Mouse (Mus musculus) cerebral cortex, adult 2 months (tissue): ENCODE results near the gene Soat2.

Experiments
- WGBS: fragments of 180-500 bp; shearing (Covaris S2); methylation state at CpG from one replicate; pipeline ENCODE4 v1.1.7; 2018; 5-methylcytosine and 5-hydroxymethylcytosine counted together

Gene Soat2

DNA sequence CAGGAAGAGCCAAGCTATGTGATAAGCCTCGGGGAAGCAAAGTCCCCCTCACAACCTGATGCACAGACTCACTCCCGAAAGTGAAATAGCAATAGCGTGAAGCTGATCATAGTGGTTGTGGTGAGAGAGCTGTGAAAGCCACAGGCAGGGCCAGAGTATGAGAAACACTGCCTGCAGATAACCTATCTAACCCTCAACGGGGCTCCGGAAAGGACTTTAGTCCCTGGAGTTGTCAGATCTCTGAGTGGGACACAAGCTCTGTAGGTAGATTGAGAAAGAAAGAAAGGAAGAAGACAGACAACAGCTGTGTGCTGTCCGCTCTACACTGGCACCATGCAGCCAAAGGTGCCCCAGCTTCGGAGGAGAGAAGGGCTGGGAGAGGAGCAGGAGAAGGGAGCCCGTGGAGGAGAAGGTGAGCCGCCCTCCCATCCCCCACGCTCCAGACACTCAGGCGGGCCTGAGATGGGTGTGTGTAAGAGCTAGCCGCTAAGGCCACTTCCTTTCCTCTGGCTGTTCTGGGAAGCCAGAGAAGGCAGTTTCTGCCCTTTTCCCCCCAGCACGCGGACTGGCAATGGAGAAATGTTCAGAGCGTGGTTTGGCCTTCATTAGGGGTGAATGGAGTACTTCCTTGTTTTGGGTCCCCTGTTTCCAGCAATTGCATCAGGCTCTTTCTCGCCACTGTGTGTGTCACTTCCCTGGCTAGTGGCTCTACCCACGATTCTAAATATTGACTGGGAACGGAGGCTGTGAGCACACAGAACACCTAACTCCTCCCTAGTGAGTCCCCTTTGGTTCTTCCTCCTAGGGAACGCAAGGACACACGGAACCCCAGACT, at the start of gene Soat2:
Gene Soat2 (plus strand): TSS at position 226 of the 835 bp plus-strand sequence.
- 65% methylated on average over 20 of the region's 20 CpGs for WGBS

DNA sequence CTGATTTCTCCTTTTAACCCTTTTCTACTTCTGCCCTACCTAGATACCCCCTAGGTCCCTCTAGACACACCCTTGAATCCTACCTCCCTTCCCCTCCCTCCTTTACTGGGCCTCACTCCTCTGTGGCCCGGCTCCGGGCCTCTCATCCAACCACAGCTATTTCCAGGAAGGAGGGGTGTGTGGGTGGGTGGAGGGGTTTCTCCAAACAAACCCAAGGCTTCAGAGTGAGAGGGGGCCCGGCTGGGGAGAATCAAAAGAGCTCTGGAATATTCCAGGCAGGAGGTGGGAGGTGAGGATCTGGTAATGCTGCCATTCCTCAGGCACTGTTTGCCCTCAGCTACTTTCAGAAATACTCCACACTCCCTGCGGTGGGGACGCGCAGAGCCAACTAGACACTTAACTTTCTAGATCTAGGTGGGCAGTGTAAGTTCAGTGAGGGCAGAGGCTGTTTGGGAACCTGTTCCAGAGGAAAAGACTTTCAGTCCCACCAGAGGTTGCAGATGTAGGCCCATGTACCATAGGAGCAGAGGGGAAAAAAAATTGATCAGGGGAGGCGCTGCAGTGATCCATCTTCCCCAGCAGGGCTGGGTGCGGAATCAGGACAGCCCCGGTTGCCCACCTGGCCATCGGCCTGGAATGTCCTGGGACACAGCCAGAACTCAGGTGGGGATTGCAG, 49.2 kb upstream of the Soat2 start:
- 36% methylated on average over 10 of the region's 10 CpGs for WGBS

- WGBS, result 52% methylated on average over 11 of the region's 11 CpGs
Measured at GRCm38 (mm10) chr15:102101672-102102541, 48.4 kb upstream of the Soat2 start.

- WGBS, result 52% methylated on average over 6 of the region's 6 CpGs
Measured at GRCm38 (mm10) chr15:102102548-102103121, 47.7 kb upstream of the Soat2 start.

DNA sequence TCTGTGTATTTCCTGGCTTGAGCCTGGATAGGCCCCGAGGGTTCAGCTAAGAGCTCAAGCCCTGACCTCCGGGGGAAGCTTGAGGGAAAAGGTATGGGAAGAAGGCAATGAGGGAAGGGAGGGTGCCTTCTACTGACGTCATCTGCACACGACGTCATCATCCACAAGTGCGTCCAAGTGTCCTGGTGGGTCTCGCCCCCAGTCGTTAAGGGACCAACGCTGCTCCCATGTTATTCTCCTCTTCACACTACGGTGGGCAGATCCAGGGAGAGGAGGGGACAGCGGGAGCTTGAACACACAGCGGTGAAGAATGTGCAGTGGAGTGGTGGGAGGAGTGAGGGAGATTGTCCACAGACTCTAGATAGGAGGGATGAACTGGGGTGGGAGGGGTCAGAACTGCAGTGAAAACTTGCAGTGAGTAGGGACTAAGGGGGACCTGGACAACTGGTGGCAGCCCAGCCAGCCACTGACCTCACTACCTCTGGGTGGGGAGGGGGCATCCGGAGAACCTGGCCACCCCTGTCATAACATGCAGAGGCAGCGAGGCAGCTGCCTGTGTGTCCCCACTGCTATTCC, 46.9 kb upstream of the Soat2 start:
- whole genome bisulfite sequencing, result 31% methylated on average over 14 of the region's 14 CpGs

DNA sequence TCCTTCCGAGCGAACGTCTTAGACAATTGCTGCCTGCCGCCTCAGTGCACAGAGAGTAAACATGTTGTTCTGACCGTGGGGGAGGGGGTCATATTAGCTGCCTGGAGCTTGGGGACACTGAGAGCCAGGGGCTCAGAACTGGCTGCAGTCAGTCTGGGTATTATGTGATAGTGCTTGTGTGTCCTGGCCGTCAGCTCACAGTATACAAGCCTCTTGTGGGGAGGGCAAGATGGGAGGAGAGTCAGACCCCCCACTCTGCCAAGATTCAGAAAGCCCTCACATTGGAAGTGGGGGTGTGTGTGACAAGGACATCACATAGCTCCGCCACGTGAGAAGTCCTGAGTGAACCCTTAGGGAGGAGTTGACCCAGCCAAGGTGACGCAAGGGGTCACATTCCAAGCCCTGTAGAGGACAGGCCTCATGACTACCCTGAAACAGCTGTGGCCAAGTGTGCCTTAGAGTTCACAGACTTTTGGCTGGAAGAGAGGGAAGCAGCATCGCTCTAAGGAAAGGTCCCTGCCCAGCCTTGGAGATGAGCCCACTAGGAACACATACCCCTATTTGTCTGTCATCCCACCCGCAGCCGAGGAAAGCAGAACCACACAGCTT, 46.3 kb upstream of the Soat2 start:
- WGBS, result 42% methylated on average over 12 of the region's 12 CpGs

- 35% methylated on average over 5 of the region's 5 CpGs for WGBS
Measured at GRCm38 (mm10) chr15:102105360-102105759, 45.0 kb upstream of the Soat2 start.

GRCm38 (mm10) chr15:102105764-102106730, 44.3 kb upstream of the Soat2 start:
- 35% methylated on average over 18 of the region's 18 CpGs for WGBS

GRCm38 (mm10) chr15:102106754-102107456, 43.4 kb upstream of the Soat2 start:
- 21% methylated on average over 38 of the region's 38 CpGs for WGBS

GRCm38 (mm10) chr15:102107689-102108573, 42.4 kb upstream of the Soat2 start:
- 29% methylated on average over 13 of the region's 13 CpGs for WGBS

- WGBS, result 44% methylated on average over 18 of the region's 18 CpGs
Measured at GRCm38 (mm10) chr15:102108651-102109525, 41.4 kb upstream of the Soat2 start.

DNA sequence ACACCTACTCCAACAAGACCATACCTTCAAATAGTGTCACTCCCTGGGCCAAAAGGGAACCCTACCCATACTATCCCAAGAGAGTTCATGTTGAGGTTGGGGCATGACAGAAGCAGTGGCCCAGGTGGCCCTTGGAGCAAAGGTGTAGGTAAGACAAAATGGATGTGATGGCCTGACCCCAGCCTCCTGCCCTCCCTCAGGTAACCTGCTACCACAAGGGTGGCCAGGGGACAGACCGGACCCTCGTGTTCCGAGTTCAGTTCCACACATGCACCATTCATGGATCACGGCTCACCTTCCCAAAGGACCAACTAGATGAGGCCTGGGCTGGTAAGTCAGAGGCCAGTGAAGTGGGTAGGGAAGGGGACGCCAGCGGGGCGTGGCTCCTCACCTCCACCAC, 40.1 kb upstream of the Soat2 start:
- WGBS, result 97% methylated on average over 7 of the region's 7 CpGs

DNA sequence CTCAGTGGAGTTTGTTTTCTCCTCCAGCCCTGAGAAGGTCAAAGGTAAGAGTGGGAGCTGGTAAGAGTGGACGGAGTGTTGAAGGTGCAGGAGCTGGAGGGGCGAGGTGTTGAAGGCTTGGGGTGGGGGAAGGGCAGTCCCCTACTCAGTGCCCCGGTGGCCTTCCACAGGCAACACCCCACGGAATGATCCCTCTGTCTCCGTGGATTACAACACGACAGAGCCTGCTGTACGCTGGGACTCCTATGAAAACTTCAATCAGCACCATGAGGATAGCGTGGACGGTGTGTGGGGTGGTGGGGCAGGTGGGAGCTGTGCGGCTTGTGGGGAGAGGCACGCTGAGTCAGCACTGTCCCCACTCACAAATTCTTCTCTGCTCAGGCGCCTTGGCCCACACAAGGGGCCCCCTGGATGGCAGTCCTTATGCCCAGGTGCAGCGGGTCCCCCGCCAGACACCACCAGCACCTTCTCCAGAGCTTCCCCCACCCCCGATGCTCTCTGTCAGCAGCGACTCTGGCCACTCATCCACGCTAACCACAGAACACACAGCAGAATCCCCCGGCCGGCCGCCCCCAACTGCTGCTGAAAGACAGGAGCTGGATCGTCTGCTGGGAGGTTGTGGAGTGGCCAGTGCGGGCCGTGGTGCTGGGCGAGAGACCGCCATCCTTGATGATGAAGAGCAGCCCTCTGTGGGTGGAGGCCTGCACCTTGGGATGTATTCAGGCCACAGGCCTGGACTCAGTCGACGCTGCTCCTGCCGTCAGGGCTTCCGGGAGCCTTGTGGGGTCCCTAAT, 39.4 kb upstream of the Soat2 start:
- 78% methylated on average over 29 of the region's 29 CpGs for WGBS

DNA sequence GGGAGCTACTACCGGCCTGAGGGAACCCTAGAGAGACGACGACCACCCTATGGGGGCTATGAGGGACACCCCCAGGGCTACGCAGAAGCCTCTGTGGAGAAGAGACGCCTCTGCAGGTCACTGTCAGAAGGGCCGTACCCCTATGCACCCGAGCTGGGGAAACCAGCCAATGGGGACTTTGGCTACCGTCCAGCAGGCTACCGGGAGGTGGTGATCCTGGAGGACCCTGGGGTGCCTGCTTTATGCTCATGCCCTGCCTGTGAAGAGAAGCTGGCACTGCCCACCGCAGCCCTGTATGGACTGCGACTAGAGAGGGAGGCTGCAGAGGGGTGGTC, 38.9 kb upstream of the Soat2 start:
- 67% methylated on average over 11 of the region's 11 CpGs for WGBS

GRCm38 (mm10) chr15:102112181-102112580, 38.1 kb upstream of the Soat2 start:
- WGBS, result 90% methylated on average over 6 of the region's 6 CpGs

DNA sequence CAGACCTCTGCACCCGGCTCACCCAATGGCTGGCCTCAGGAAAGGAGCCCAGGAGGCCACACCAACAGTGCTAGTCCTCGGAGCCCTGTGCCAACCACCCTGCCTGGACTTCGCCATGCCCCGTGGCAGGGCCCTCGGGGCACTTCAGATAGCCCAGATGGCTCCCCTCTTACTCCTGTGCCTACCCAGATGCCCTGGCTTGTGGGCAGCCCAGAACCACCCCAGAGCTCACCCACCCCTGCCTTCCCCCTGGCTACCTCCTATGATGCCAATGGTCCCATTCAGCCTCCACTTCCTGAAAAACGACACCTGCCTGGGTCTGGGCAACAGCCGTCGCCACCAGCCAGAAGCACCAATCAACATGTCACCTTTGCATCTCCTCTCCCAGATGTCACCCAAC, 37.5 kb upstream of the Soat2 start:
- 77% methylated on average over 8 of the region's 8 CpGs for WGBS
